28 mouse cellular contexts compared by ENCODE assay signal in the genomic region with DNA sequence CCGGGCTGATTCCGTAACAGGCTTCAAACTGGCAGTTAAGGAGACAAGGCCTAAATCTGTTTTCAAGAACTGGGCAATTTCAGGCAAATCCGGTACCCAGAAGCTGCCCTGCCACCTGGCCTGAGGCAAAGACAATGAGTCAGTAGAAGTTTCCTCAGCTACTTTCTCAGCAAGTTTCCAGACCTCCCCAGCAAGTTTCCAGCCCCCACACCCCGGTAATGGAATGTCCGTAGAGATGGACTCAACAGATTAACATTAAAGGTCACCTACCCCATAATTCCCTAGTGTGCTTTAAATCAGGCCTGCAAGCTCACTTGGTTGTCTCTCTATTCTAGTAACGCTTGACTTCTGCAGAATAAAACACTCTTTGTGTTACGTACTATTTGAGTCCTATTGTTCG. TPM values are rescaled to one million over a fixed set of nuclear protein-coding genes. Genes with fewer than 3 reads are reported as not detected.
DNase-seq lines count a peak whose midpoint lies in the region; ATAC-seq and TF ChIP-seq lines count a peak whose summit lies in the region.
"Had no signal": no experiment of that assay in that cellular context is flagged by ENCODE, and none has a peak within 500 bp of the region (broad histone marks: within the 10 kb centered on the region; RNA-seq: fewer than 3 reads in every experiment).

No protein-coding gene starts in this region.

- no peak overlapping the region for H3K4me2 ChIP-seq in forebrain, embryonic 15.5 days (replicated peaks)
- no peak overlapping the region for H3K4me2 ChIP-seq in kidney, postnatal 0 days (ENCODE audit: low read length)
- H3K4me2 ChIP-seq: heart, embryonic 11.5 days; hindbrain, embryonic 14.5 days; liver, embryonic 12.5 days; neural tube, embryonic 12.5 days had no signal

- H3K27ac ChIP-seq in forebrain, embryonic 10.5 days = peak overlapping the region; percentile 58
- no peak overlapping the region for H3K27ac ChIP-seq in forebrain, embryonic 15.5 days (replicated peaks)
- no peak overlapping the region; the same call in 1 of the 2 replicates for H3K27ac ChIP-seq in kidney, postnatal 0 days
- H3K27ac ChIP-seq: hindbrain, embryonic 14.5 days; liver, embryonic 12.5 days; neural tube, embryonic 12.5 days had no signal

- 40% methylated on average over 8 of the region's 8 CpGs for WGBS in forebrain, embryonic 10.5 days
- 40% methylated on average over 8 of the region's 8 CpGs for WGBS in forebrain, embryonic 15.5 days
- WGBS in kidney, postnatal 0 days = 60% methylated on average over 8 of the region's 8 CpGs

- no peak for TF ChIP-seq CTCF in kidney, postnatal 0 days (IDR thresholded peaks at IDR 0.05; ENCODE audit: low read depth)

- no peak overlapping the region for H3K9ac ChIP-seq in forebrain, embryonic 15.5 days (replicated peaks)
- no peak overlapping the region for H3K9ac ChIP-seq in kidney, postnatal 0 days (ENCODE audit: low read depth, low read length)
- H3K9ac ChIP-seq: hindbrain, embryonic 14.5 days; liver, embryonic 12.5 days; liver, postnatal 0 days; neural tube, embryonic 12.5 days had no signal

- no peak for ATAC-seq in forebrain, embryonic 15.5 days (replicated peaks)
- no peak for ATAC-seq in kidney, postnatal 0 days (replicated peaks; ENCODE audit: low FRiP score, low read depth)
- ATAC-seq: forebrain, embryonic 14.5 days; intestine, postnatal 0 days; liver, embryonic 12.5 days; liver, postnatal 0 days; Patski had no signal

- H3K4me1 ChIP-seq in forebrain, embryonic 10.5 days = peaks cover 11% of the 10 kb centered on the region
- peaks cover 9% of the 10 kb centered on the region; the same call in 1 of the 2 replicates for H3K4me1 ChIP-seq in forebrain, embryonic 15.5 days
- H3K4me1 ChIP-seq in kidney, postnatal 0 days (replicated peaks; ENCODE audit: insufficient read depth, low read length) = no peaks in the 10 kb centered on the region
- H3K4me1 ChIP-seq: liver, embryonic 12.5 days; megakaryocyte, embryonic 14.5 days; neural tube, embryonic 12.5 days had no signal

- no peaks in the 10 kb centered on the region for H3K36me3 ChIP-seq in forebrain, embryonic 10.5 days (replicated peaks)
- H3K36me3 ChIP-seq in forebrain, embryonic 15.5 days = no peaks in the 10 kb centered on the region
- no peaks in the 10 kb centered on the region for H3K36me3 ChIP-seq in kidney, postnatal 0 days (ENCODE audit: insufficient read depth, low read length)
- H3K36me3 ChIP-seq: liver, embryonic 12.5 days; neural tube, embryonic 12.5 days had no signal

- no peak overlapping the region for H3K4me3 ChIP-seq in forebrain, embryonic 10.5 days
- H3K4me3 ChIP-seq in forebrain, embryonic 15.5 days = no peak overlapping the region
- H3K4me3 ChIP-seq in kidney, postnatal 0 days (replicated peaks; ENCODE audit: low read depth, low read length) = no peak overlapping the region
- H3K4me3 ChIP-seq: liver, embryonic 12.5 days; neural tube, embryonic 12.5 days had no signal

- no peaks in the 10 kb centered on the region for H3K9me3 ChIP-seq in forebrain, embryonic 10.5 days
- no peaks in the 10 kb centered on the region for H3K9me3 ChIP-seq in forebrain, embryonic 15.5 days
- no peaks in the 10 kb centered on the region for H3K9me3 ChIP-seq in kidney, postnatal 0 days (replicated peaks; ENCODE audit: low read length)
- H3K9me3 ChIP-seq: liver, embryonic 12.5 days; neural tube, embryonic 12.5 days had no signal

- no peak for DNase-seq in forebrain, embryonic 10.5 days (ENCODE audit: extremely low spot score, low spot score)
- DNase-seq in kidney, postnatal 0 days (ENCODE audit: low spot score) = peak; percentile 7
- DNase-seq in kidney, adult 9 months = no peak
- DNase-seq in retina, postnatal 1 day = peak; percentile 35
- no peak for DNase-seq in retina, embryonic 14.5 days (ENCODE audit: low spot score)
- no peak for DNase-seq in cerebellum, postnatal 14 days
- DNase-seq: adrenal gland, postnatal 10 days; cerebellum, adult 11 months; cerebellum, adult 9-10 months; gastrocnemius, postnatal 36 days; heart, adult 18-20 months; heart, postnatal 36 days; kidney, postnatal 36 days; layer of hippocampus, postnatal 36 days; liver, postnatal 0 days; lung, postnatal 4 days; midbrain, embryonic 14.5 days; right cerebral cortex, postnatal 14 days; thymus, postnatal 4 days had no signal

- no peaks in the 10 kb centered on the region for H3K27me3 ChIP-seq in forebrain, embryonic 10.5 days (ENCODE audit: poor library complexity, severe bottlenecking)
- no peaks in the 10 kb centered on the region for H3K27me3 ChIP-seq in forebrain, embryonic 15.5 days
- H3K27me3 ChIP-seq in kidney, postnatal 0 days (ENCODE audit: insufficient read depth, low read length) = no peaks in the 10 kb centered on the region
- H3K27me3 ChIP-seq: liver, embryonic 12.5 days; neural tube, embryonic 12.5 days; Patski had no signal

RNA-seq across cellular contexts. Expression of a gene that starts 13.6 kb away (rescaled TPM):
- polyA plus RNA-seq in forebrain, embryonic 10.5 days (2016; fragmentation: Nextera tagmentation; extraction: Ambion mirVana) = 19.6 and 22.5 TPM in 2 replicates
- polyA plus RNA-seq in forebrain, embryonic 15.5 days (2015; fragmentation: Nextera tagmentation; extraction: Ambion mirVana) = 39.9 and 42.2 TPM in 2 replicates
- 10.6 and 12.6 TPM in 2 replicates for polyA plus RNA-seq in kidney, postnatal 0 days (2015; fragmentation: Nextera tagmentation; extraction: Ambion mirVana)

RNA-seq across cellular contexts. Expression of a gene that starts 41.0 kb away (rescaled TPM):
- 21.2 and 26.1 TPM in 2 replicates for polyA plus RNA-seq in forebrain, embryonic 10.5 days (2016; fragmentation: Nextera tagmentation; extraction: Ambion mirVana)
- polyA plus RNA-seq in forebrain, embryonic 15.5 days (2015; fragmentation: Nextera tagmentation; extraction: Ambion mirVana) = 28.0 and 29.4 TPM in 2 replicates
- 14.4 and 16.0 TPM in 2 replicates for polyA plus RNA-seq in kidney, postnatal 0 days (2015; fragmentation: Nextera tagmentation; extraction: Ambion mirVana)

Comparison
In these comparisons a context has a peak if more than half of its experiments do, and no peak if none do; other contexts are left out.
1. DNase-seq: peak in kidney, postnatal 0 days (single experiment) and retina, postnatal 1 day (single experiment); none in forebrain, embryonic 10.5 days (single experiment), kidney, adult 9 months (single experiment), retina, embryonic 14.5 days (single experiment) and cerebellum, postnatal 14 days (0 of 2).